Mouse (Mus musculus): ENCODE results near the gene Ppm1h. TPM values are rescaled to one million over a fixed set of nuclear protein-coding genes. Genes with fewer than 3 reads are reported as not detected.

The Ppm1h gene
- polyA plus RNA-seq, 1 experiment from 2014 or later: 5.8 TPM

GRCm38 (mm10) chr10:122983579-122984530 is 305.3 kb downstream of the Ppm1h start:
- no peaks in the 10 kb centered on the region for H3K27me3 ChIP-seq (ENCODE audit: insufficient read depth, poor library complexity, severe bottlenecking)
- DNase-seq (ENCODE audit: low spot score): no peak
- H3K4me1 ChIP-seq (replicated peaks): peaks cover 34% of the 10 kb centered on the region
- peaks cover 41% of the 10 kb centered on the region for H3K36me3 ChIP-seq
- H3K4me3 ChIP-seq: peak overlapping the region; percentile 80
- H3K9me3 ChIP-seq: peaks cover 8% of the 10 kb centered on the region; the same call in 1 of the 2 replicates
- peak overlapping the region; percentile 100 for H3K27ac ChIP-seq
- 56% methylated on average over 10 of the region's 10 CpGs for WGBS

DNA sequence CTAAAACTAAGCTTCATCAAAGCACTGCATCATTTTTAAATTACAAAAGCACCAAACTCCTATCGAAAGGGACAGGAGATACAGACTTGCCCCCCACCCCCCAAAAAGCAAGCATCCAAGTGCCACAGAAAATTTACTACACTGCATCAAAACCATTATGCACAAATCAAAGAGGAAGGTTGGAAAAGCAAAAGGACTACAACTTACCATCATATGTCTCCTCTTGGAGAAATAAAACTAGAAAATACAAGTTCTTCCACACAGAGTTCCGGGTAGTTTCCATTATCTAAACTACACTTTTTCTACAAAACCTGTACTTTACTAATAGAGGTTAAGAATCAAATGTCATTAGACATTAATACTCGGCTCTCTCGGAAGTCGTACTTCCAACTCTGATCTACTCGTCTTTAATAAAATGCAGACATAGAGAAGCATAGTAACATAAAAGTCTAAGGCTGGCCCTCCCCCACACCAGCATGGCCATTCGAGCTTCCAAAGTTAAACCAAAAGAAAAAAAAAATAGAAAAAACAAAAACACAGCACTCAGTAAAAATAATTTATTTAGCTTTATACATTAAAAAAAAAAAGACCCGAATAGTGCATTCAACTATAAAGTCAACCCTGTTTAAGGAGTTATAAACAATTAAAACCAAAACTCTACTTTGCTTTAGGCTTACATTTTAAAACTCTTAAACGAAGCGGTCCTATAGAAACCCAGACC is 306.1 kb downstream of the Ppm1h start:
- no peaks in the 10 kb centered on the region for H3K27me3 ChIP-seq (ENCODE audit: insufficient read depth, poor library complexity, severe bottlenecking)
- peaks cover 35% of the 10 kb centered on the region for H3K36me3 ChIP-seq
- peak overlapping the region; percentile 100 for H3K27ac ChIP-seq
- peak overlapping the region; percentile 80 for H3K4me3 ChIP-seq
- peaks cover 8% of the 10 kb centered on the region; the same call in 1 of the 2 replicates for H3K9me3 ChIP-seq
- DNase-seq (ENCODE audit: low spot score): no peak
- WGBS: 5% methylated on average over 10 of the region's 10 CpGs
- peaks cover 34% of the 10 kb centered on the region for H3K4me1 ChIP-seq (replicated peaks)

DNA sequence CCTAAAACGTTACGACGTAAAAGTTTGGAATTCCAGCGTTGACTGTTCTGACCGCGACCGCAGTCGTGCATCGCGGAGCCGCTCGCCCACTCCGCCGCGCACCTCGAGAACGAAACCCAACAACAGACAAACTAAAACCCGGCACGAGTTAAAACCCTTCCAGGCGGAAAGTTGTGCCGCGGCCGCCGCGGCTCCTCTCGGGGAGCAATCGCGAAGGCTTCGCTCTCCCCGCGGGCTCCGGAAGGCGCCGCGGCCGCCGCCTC is 306.6 kb downstream of the Ppm1h start:
- under 1% methylated on average over 37 of the region's 37 CpGs for WGBS
- H3K4me3 ChIP-seq: peak overlapping the region; percentile 80
- H3K27ac ChIP-seq: peak overlapping the region; percentile 100
- no peaks in the 10 kb centered on the region for H3K27me3 ChIP-seq (ENCODE audit: insufficient read depth, poor library complexity, severe bottlenecking)
- H3K36me3 ChIP-seq: peaks cover 30% of the 10 kb centered on the region
- no peak for DNase-seq (ENCODE audit: low spot score)
- peaks cover 5% of the 10 kb centered on the region; the same call in 1 of the 2 replicates for H3K9me3 ChIP-seq
- peaks cover 34% of the 10 kb centered on the region for H3K4me1 ChIP-seq (replicated peaks)

GRCm38 (mm10) chr10:122985515-122986319 is 307.2 kb downstream of the Ppm1h start:
- peak overlapping the region; percentile 100 for H3K27ac ChIP-seq
- H3K4me3 ChIP-seq: peak overlapping the region; percentile 80
- DNase-seq (ENCODE audit: low spot score): peak; percentile 89
- H3K27me3 ChIP-seq (ENCODE audit: insufficient read depth, poor library complexity, severe bottlenecking): no peaks in the 10 kb centered on the region
- WGBS: under 1% methylated on average over 107 of the region's 115 CpGs
- H3K36me3 ChIP-seq: peaks cover 28% of the 10 kb centered on the region
- peaks cover 34% of the 10 kb centered on the region for H3K4me1 ChIP-seq (replicated peaks)
- H3K9me3 ChIP-seq: peaks cover 4% of the 10 kb centered on the region; the same call in 1 of the 2 replicates

- H3K27ac ChIP-seq: peak overlapping the region; percentile 100
- H3K36me3 ChIP-seq: peaks cover 28% of the 10 kb centered on the region
- WGBS: 12% methylated on average over 54 of the region's 54 CpGs
- H3K27me3 ChIP-seq (ENCODE audit: insufficient read depth, poor library complexity, severe bottlenecking): no peaks in the 10 kb centered on the region
- peak; percentile 81 for DNase-seq (ENCODE audit: low spot score)
- no peaks in the 10 kb centered on the region for H3K9me3 ChIP-seq
- H3K4me3 ChIP-seq: peak overlapping the region; percentile 80
- H3K4me1 ChIP-seq (replicated peaks): peaks cover 34% of the 10 kb centered on the region
These were observed 308.0 kb downstream of the Ppm1h start for GRCm38 (mm10) chr10:122986320-122987225.

GRCm38 (mm10) chr10:122987671-122988128 is 309.1 kb downstream of the Ppm1h start:
- Histone ChIP-seq H3K36me3 (peaks cover 22% of the 10 kb centered on the region), H3K27me3 (ENCODE audit: insufficient read depth, poor library complexity, severe bottlenecking) (no peaks in the 10 kb centered on the region), H3K27ac (peak overlapping the region; percentile 71), H3K4me1 (replicated peaks) (peaks cover 34% of the 10 kb centered on the region), H3K9me3 (no peaks in the 10 kb centered on the region), H3K4me3 (no peak overlapping the region)
- 30% methylated on average over 9 of the region's 9 CpGs for WGBS
- DNase-seq (ENCODE audit: low spot score): peak; percentile 34

DNA sequence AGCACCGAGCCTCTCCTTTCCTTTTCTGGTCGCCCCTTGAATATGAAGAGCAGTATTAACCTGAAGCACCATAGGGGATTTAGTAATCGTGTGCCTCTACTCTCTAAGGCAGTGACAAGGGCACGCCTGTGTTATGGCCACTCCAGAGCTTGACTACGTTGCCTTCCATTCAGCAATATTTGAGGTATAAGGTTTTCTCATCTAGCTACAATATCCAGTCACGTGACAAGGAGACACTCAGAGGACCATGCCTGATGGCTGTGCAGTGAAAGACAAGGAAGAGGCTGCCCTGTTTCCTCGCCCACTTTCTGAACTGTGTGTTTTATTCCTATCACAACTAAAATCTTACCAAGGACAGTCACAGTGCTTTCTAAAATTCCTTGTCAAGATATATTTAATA is 309.8 kb downstream of the Ppm1h start:
- H3K27ac ChIP-seq: no peak overlapping the region
- no peak for DNase-seq (ENCODE audit: low spot score)
- peaks cover 19% of the 10 kb centered on the region for H3K36me3 ChIP-seq
- peaks cover 28% of the 10 kb centered on the region for H3K4me1 ChIP-seq (replicated peaks)
- no peak overlapping the region for H3K4me3 ChIP-seq
- no peaks in the 10 kb centered on the region for H3K9me3 ChIP-seq
- 86% methylated on average over 7 of the region's 7 CpGs for WGBS
- H3K27me3 ChIP-seq (ENCODE audit: insufficient read depth, poor library complexity, severe bottlenecking): no peaks in the 10 kb centered on the region

- Histone ChIP-seq H3K36me3 (peaks cover 28% of the 10 kb centered on the region), H3K4me1 (replicated peaks) (peaks cover 19% of the 10 kb centered on the region), H3K4me3 (no peak overlapping the region), H3K27ac (no peak overlapping the region), H3K9me3 (no peaks in the 10 kb centered on the region), H3K27me3 (ENCODE audit: insufficient read depth, poor library complexity, severe bottlenecking) (no peaks in the 10 kb centered on the region)
- WGBS: 93% methylated on average over 9 of the region's 9 CpGs
- DNase-seq (ENCODE audit: low spot score): no peak
These were observed 311.4 kb downstream of the Ppm1h start for GRCm38 (mm10) chr10:122989916-122990315.

GRCm38 (mm10) chr10:122990606-122991005 is 312.0 kb downstream of the Ppm1h start:
- Histone ChIP-seq H3K27me3 (ENCODE audit: insufficient read depth, poor library complexity, severe bottlenecking) (no peaks in the 10 kb centered on the region), H3K4me3 (no peak overlapping the region), H3K27ac (no peak overlapping the region), H3K9me3 (no peaks in the 10 kb centered on the region), H3K4me1 (replicated peaks) (peaks cover 19% of the 10 kb centered on the region), H3K36me3 (peaks cover 35% of the 10 kb centered on the region)
- DNase-seq (ENCODE audit: low spot score): no peak
- WGBS: 96% methylated on average over 6 of the region's 6 CpGs

- 97% methylated on average over 9 of the region's 9 CpGs for WGBS
- Histone ChIP-seq H3K4me3 (no peak overlapping the region), H3K9me3 (no peaks in the 10 kb centered on the region), H3K27me3 (ENCODE audit: insufficient read depth, poor library complexity, severe bottlenecking) (no peaks in the 10 kb centered on the region), H3K36me3 (peaks cover 39% of the 10 kb centered on the region), H3K4me1 (replicated peaks) (peaks cover 19% of the 10 kb centered on the region), H3K27ac (no peak overlapping the region)
- no peak for DNase-seq (ENCODE audit: low spot score)
These were observed 312.5 kb downstream of the Ppm1h start for GRCm38 (mm10) chr10:122991053-122991452.

DNA sequence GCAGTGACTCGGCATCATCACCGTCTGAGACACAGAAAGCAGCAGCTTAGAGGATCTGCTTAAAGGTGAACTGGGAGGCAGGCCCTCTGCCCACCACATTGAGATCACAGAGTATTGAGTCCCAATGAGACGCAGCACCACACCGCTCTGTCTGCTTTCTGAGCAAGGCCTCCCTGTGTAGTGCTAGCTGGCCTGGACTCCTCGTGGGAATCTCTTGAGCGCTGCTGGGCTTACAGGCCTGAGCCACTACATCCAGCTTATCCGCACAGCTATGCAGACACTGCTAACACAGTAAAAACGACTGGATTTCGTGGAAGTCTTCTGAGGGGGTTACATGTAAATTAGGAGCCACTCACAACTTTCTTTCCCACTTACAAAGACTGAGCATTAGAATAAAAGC is 313.1 kb downstream of the Ppm1h start:
- H3K36me3 ChIP-seq: peaks cover 45% of the 10 kb centered on the region
- H3K4me3 ChIP-seq: no peak overlapping the region
- DNase-seq (ENCODE audit: low spot score): no peak
- no peaks in the 10 kb centered on the region for H3K27me3 ChIP-seq (ENCODE audit: insufficient read depth, poor library complexity, severe bottlenecking)
- H3K9me3 ChIP-seq: no peaks in the 10 kb centered on the region
- H3K4me1 ChIP-seq (replicated peaks): peaks cover 17% of the 10 kb centered on the region
- H3K27ac ChIP-seq: no peak overlapping the region
- 91% methylated on average over 9 of the region's 9 CpGs for WGBS
